Mouse (Mus musculus): ENCODE measurements around the gene Scarb2.

GRCm38 (mm10) chr5:92524821-92525258 lies 18.2 kb upstream of the Scarb2 start:
- no peak for TF ChIP-seq CTCF (IDR thresholded peaks at IDR 0.05; ENCODE audit: extremely low read depth, insufficient read length, insufficient replicate concordance, low read depth, low read length)
- no peak for TF ChIP-seq POLR2A (IDR thresholded peaks at IDR 0.05; ENCODE audit: low read depth, low read length)
